Mouse (Mus musculus): ENCODE results near the gene Rnf34.

The Rnf34 gene

GRCm38 (mm10) chr5:122849521-122850318 lies at the start of gene Rnf34:
TSS of gene Rnf34 (plus strand) at chr5:122850048.
- peak; percentile 98 for DNase-seq (ENCODE audit: low read depth, low spot score)

GRCm38 (mm10) chr5:122800345-122801010 lies 49.4 kb upstream of the Rnf34 start:
- no peak for DNase-seq (ENCODE audit: low read depth, low spot score)

DNA sequence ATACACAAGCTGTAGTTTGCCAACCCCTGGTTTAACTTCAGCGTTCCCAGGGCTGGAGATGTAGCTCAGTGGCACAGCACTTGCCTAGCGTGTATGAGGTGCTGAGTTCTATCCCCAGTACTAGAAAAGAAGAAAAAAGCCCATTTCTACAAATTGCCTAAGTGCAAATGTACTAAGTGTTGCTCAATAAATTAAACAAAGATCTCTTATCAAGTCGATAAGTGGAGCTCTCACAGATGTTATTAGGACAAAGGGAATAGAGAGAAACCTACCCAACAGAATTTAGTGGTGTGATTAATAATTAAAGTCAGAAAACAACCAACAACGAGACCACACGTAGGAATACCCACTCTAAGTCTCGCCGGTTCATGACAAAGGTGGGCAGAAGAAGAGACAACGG lies 48.2 kb upstream of the Rnf34 start:
- DNase-seq (ENCODE audit: low read depth, low spot score): no peak

- no peak for DNase-seq (ENCODE audit: low read depth, low spot score)
Measured at GRCm38 (mm10) chr5:122802706-122803105, 47.1 kb upstream of the Rnf34 start.

GRCm38 (mm10) chr5:122805503-122805902 lies 44.3 kb upstream of the Rnf34 start:
- DNase-seq (ENCODE audit: low read depth, low spot score): no peak

GRCm38 (mm10) chr5:122811364-122812079 lies 38.3 kb upstream of the Rnf34 start:
- peak; percentile 67 for DNase-seq (ENCODE audit: low read depth, low spot score)

DNA sequence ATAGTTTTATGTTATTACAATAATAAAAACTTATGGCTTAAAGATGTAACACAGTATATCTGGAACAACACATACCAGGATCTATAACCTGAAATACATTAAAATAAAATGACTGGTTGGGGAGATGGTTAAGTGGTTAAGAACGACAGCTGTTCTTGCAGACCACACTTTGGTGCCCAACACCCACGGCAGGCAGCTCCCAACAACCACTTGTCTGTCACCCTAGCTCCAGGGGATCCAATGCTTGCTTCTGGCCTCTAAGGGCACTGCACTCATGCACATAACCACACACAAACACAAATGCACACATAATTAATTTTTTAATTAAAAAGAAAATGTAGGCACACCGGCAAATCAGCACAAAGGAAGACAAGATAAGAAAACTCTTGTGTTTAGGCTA lies 37.1 kb upstream of the Rnf34 start:
- no peak for DNase-seq (ENCODE audit: low read depth, low spot score)

GRCm38 (mm10) chr5:122820777-122821523 lies 28.9 kb upstream of the Rnf34 start, which contains the start of gene Anapc5:
TSS of gene Anapc5 (minus strand) at chr5:122821339.
- DNase-seq (ENCODE audit: low read depth, low spot score): peak; percentile 97

- no peak for DNase-seq (ENCODE audit: low read depth, low spot score)
Measured at GRCm38 (mm10) chr5:122821524-122821885, 28.3 kb upstream of the Rnf34 start.

GRCm38 (mm10) chr5:122822441-122822840 lies 27.4 kb upstream of the Rnf34 start:
- no peak for DNase-seq (ENCODE audit: low read depth, low spot score)

GRCm38 (mm10) chr5:122823976-122824375 lies 25.9 kb upstream of the Rnf34 start:
- DNase-seq (ENCODE audit: low read depth, low spot score): no peak

GRCm38 (mm10) chr5:122824450-122824849 lies 25.4 kb upstream of the Rnf34 start:
- no peak for DNase-seq (ENCODE audit: low read depth, low spot score)

GRCm38 (mm10) chr5:122825099-122825498 lies 24.7 kb upstream of the Rnf34 start:
- DNase-seq (ENCODE audit: low read depth, low spot score): no peak

GRCm38 (mm10) chr5:122832536-122832935 lies 17.3 kb upstream of the Rnf34 start:
- no peak for DNase-seq (ENCODE audit: low read depth, low spot score)

- DNase-seq (ENCODE audit: low read depth, low spot score): no peak
Measured at GRCm38 (mm10) chr5:122832996-122833395, 16.9 kb upstream of the Rnf34 start.

DNA sequence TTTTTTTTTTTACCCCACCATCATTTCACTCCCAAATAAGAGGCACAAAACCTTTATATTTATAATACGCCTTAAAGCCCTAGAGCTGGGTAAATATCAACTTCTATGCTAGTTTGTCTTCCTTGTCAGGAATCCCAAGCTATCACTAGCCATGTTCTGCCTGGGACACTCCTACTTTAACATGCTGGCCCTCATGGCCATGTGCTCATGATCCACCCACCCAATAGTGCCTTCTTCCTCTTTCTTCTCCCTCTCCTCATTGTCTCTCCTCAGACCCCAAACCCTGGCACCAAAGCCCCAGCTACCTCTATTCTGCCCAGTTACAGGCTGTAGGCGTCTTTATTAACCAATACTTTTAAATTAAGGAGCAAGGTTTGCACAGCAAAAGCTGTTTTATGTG lies 8.7 kb upstream of the Rnf34 start:
- no peak for DNase-seq (ENCODE audit: low read depth, low spot score)

DNA sequence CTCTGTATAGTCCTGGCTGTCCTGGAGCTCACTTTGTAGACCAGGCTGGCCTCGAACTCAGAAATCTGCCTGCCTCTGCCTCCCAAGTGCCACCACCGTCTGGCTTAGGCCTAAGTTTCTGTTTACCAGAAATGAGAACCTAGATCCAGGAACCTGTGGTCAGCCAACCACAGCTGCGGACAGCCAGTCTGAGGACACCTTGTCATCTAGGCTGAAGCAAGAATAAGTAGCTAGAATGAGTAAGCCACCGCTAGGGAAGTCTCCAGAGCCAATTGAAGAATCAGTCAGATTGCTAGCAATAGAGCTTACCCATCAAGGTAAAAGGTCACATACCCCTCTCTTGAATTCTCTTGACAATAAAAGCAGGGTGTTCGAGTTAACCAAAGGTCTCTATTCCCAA lies 6.0 kb upstream of the Rnf34 start:
- DNase-seq (ENCODE audit: low read depth, low spot score): no peak

GRCm38 (mm10) chr5:122850319-122851002 lies 613 bp downstream of the Rnf34 start:
- no peak for DNase-seq (ENCODE audit: low read depth, low spot score)

- DNase-seq (ENCODE audit: low read depth, low spot score): no peak
Measured at GRCm38 (mm10) chr5:122852611-122853010, 2.8 kb downstream of the Rnf34 start.

DNA sequence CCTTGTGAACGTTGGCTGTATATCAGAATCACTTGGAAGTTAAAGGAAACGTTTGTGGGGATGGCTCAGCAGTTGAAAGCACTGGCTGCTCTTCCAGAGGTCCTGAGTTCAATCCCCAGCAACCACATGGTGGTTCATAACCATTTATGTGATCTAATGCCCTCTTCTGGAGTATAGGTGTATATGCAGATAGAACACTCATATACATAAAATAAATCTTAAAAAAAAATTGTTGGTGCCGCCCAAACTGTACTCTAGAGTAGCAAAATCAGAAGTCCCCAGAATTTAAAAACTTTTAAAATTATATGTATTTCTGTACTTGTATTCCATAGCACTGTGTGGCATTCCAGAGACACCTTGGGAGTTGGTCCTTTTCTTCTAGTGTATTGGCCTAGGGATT lies 6.0 kb downstream of the Rnf34 start:
- DNase-seq (ENCODE audit: low read depth, low spot score): no peak

DNA sequence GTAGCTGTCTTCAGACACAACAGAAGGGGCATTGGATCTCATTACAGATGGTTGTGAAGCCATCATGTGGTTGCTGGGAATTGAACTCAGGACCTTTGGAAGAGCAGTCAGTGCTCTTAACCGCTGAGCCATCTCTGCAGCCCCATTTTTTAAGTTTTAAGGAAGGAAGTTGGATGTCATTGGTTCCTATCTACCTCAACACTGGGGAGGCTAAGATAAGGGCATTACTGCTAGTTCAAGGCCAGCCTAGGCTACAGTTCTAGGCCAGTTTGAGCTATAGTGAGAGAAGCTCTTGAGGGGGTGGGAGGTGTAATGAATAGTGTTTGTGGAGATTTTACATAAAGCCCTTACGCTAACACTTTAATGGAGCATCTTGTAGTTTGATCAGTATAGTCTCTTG lies 13.2 kb downstream of the Rnf34 start:
- DNase-seq (ENCODE audit: low read depth, low spot score): no peak

Data from skeletal muscle tissue, adult 2 months (tissue).